Mouse (Mus musculus) olfactory bulb, adult 2 months (tissue): ENCODE results near the gene H2-DMa.

Experiments used
- CTCF ChIP-seq: fragments of 200-500 bp; IDR thresholded peaks from 2 replicates; pipeline ENCODE4 v1.5.1; 2012; ENCODE audit warnings: low read depth, mild to moderate bottlenecking, low read length, moderate library complexity; ENCODE audit not compliant: insufficient read depth
- POLR2A ChIP-seq: fragments of 200-500 bp; IDR thresholded peaks from 2 replicates; pipeline ENCODE4 v1.6.1; 2012; ENCODE audit warnings: mild to moderate bottlenecking, low read depth, low read length, moderate library complexity; ENCODE audit not compliant: insufficient read depth

- TF ChIP-seq CTCF (no peak), POLR2A (no peak)
These were observed 41.8 kb upstream of the H2-DMa start for GRCm38 (mm10) chr17:34077549-34077948.
